Mouse (Mus musculus) embryonic facial prominence, embryonic 12.5 days (tissue): Measurements from ENCODE around the gene Dnttip2. TPM values are rescaled to one million over a fixed set of nuclear protein-coding genes. Genes with fewer than 3 reads are reported as not detected.

Source experiments
- microRNA counts: library from miRNA; unstranded; fragments of <30 nt; microRNA quantifications from one replicate; lab custom pipeline; 2017
- microRNA-seq: library from miRNA; unstranded; fragments of <30 nt; microRNA quantifications from one replicate; pipeline ENCODE4, GENCODE M21; 2017
- polyA plus RNA-seq: library from polyadenylated mRNA; unstranded; fragments of >200 nt; fragmentation: Nextera tagmentation; extraction: Ambion mirVana; gene quantifications from 2 replicates; pipeline ENCODE4 v1.2.1, GENCODE M21; 2016

Dnttip2 gene
- polyA plus RNA-seq, 1 experiment from 2014 or later, result 82.2 TPM

MicroRNA genes within 50 kb of the gene (microRNA counts, 519-probe panel; counts per million panel counts)
- microRNA mmu-miR-760 (lab: Ali Mortazavi, UCI), result 460 counts per million, percentile 65 among the panel's probes with 10 or more counts

Small RNA genes lying within 50 kb of the gene (microRNA-seq; reads per million reads assigned to microRNA genes)
- gene Gm22903, result not detected
- 188 reads per million, percentile 61 among the genes with 10 or more reads in this experiment for gene Mir760

Other genes starting within 250 kb of the Dnttip2 start
- gene Abca4, start 229.9 kb upstream of the Dnttip2 start, polyA plus RNA-seq, result 1.2 and 1.3 TPM in 2 replicates
- 58.1 and 61.5 TPM in 2 replicates for gene Gclm, start 28.8 kb upstream of the Dnttip2 start, polyA plus RNA-seq
- gene Bcar3, start 19.7 kb downstream of the Dnttip2 start, polyA plus RNA-seq, result 8.9 and 11.2 TPM in 2 replicates